Mouse (Mus musculus): Measurements from ENCODE around the gene Bet1l.

The Bet1l gene

DNA sequence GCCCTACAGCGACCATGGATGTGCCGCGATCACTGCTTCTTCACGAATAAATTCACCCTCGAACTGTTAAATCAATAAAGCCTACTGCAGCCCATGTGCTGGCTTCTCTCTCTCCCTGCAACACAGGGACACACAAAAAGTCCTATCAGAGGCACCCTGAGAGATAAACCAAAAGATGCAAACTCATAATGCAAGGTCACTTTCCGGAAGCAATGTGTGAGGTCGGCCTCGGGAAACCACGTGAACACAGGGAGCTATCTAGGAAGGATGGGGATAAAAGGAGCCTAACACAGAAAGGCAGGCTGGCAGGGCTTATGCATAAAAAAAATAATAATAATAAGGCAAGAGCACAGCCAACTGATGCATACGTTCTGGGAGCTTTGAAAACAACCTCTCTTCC, 10.7 kb downstream of the Bet1l start:
- TF ChIP-seq GATA4 (IDR thresholded peaks at IDR 0.05; ENCODE audit: insufficient replicate concordance, low read length), result no peak

DNA sequence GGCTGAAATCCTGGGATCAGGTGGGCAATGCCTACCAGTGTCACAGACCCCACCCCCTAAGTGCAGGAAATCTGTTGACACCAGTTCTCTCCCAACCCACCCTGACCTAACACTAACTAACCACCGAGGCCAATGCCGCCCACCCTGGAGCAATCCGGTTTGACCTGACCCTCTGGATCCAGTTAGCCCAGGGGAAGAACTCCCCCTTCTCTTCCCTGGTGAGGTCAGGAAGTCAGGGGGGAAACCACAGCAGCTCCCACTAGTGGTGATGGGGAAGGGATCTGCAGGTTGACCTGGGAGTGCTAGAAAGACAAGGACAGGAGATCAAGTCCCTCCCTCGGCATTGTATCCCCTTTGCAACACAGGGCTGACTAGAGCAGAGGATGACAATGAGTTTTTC, 11.7 kb downstream of the Bet1l start:
- TF ChIP-seq GATA4 (IDR thresholded peaks at IDR 0.05; ENCODE audit: insufficient replicate concordance, low read length), result no peak

DNA sequence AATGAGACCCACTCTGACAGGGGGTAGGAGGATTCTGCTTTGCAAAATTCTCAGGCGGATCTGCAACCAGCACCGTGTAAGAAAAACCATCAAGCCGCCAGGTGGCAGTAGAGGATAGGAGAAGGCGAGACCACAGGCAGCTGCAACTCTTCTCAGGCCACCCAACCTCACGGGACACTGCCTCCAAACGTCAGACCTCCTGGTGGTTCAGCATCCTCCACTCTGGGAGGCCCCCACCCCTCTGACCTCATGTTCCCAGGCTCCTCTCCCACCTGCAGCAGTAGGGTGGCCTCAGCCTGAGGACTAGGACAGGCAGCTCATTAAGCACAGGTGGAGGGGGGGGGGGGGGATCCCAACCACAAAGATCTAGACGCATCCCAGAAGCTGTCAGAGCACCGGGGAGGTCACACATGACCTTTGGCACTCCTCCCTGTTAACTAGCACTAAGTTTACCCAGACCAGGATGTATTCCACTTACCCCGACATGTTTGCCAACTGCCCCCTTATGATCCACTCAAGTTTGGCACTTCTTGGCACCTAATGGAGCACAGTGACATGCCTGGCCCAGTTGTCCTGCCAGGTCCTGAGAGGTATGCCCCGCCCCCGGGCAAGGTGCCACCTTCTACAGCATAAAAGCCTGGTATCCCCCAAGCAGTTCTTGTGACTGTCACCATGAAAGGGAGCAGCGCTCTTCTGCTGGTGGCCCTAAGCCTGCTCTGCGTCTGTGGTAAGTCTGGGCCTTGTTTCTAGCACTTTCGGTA, 12.3 kb downstream of the Bet1l start, which contains the start of gene Scgb1c1:
Scgb1c1 (plus strand) TSS at position 643 of the 761 bp plus-strand sequence.
- TF ChIP-seq GATA4 (IDR thresholded peaks at IDR 0.05; ENCODE audit: insufficient replicate concordance, low read length), result no peak

DNA sequence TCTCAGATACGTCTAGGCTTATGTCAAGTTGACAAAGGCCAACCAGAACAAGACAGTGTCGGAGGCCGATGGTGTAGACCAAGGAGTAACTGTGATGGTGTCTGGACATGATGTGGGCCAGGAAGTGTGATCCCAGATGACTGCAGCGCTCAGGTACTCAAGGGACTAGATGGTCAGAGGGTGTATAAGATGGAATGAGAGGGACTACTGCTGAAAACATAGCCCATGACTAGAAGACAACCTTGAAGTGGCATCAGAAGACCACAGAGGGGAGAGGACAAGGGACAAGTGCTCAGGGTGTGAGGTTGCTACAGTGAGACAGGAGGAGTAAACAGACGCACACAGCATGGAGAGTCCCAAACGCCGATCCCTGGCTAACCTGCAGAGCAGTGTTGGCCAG, 13.6 kb downstream of the Bet1l start:
- no peak for TF ChIP-seq GATA4 (IDR thresholded peaks at IDR 0.05; ENCODE audit: insufficient replicate concordance, low read length)

DNA sequence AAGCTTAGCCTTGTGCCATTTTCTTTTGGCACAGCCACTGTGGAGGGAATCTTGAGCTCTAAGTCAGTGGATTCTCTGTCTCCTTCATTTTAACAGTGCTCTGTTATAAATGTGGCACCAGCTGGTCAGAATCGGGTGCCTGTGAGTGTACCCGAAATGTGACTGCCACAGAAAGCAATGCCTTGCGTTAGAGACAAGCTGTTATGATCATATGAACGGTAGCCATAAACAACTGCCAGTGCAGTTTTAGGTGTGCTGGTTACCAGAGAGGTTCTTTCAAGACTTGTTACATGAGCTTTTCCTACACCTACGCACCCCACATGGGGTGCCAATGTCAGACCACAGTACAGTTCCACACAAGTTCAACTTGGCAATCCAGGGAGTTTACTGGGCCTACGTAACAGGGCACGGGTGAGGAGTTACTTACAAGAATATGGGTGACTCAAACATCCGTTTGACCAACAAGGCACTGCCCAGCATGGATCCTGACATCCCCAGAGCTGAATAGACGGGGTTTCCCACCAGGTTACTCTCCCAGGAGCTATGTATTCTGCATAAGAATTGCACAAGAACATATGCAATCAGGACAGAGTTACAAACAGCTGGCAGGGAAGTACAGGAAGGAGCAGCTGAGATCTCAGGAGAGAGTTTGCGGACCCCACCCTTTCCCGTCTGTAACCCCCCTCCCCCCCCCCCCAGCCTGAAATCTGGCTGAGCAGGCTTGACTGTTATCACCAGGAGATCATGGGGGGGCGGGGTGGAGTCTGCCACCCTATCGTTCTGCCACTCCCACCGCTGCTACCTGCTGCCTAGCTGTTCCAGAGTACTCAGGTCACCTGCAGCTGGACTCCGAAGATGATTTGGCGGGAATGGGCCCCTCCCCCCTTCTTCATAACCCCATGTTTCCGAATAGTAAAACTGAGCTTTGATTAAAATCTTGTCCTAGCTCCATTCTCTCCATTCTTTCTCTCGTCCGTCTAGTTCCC, 16.3 kb downstream of the Bet1l start:
- TF ChIP-seq GATA4 (IDR thresholded peaks at IDR 0.05; ENCODE audit: insufficient replicate concordance, low read length), result no peak

DNA sequence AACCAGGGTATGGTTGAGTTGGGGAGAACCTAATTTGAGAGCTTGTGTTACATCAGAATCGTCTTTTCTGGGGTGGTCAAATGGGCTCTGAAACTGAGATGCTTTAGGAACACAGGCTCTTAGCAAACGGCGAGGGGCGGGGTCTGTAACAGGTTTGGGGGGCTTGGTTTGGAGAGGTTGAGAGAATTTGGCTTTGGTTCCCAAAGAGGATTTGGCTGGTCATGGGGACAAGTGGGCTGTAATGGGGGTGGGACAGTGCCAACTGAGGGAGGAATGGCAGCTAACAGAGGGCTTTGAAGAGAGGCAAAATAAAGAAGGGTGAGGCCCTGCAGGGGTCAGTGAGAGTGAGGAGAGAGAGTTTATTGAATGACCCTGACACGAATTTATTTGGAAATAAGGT, 17.8 kb downstream of the Bet1l start:
- TF ChIP-seq GATA4 (IDR thresholded peaks at IDR 0.05; ENCODE audit: insufficient replicate concordance, low read length), result no peak

DNA sequence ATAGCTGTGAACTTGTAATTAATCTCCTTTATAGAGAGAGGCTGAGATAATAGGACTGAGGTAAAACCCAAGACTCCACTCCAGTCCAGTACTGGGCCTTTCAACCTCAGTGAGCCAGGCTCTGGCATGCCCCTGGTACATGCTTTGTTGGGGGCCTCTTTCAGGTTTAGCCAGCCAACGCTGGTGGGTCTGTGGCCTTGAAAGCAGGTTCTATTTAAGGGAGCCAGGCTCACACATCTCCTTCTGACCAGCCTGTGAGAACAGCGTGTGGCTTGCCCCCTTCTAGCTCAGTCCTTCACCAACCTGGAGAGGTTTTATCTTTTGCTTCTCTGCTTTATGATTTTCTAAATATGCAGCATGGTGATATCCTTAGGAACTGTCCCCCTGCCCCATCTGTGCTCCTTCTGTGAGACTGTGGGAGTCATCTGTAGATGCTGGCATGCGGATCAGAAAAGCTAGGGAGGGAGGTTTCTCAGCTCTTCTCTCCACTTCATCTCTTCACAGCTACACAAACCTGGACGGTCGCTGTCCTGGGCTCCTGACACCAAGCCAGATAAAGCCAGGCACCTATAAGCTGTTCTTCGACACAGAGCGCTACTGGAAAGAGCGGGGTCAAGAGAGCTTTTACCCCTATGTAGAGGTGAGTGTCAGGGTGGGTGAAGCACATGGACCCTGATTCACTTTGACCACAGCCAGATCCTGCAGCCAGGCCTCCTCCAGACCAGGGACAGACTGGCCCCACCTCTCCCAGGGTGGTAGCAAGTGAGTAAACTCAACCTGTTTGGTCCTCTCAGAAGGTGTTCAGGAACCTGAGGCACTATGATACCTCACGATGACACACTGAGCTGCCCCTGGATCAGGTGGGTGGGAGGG, 20.9 kb downstream of the Bet1l start:
- TF ChIP-seq GATA4 (IDR thresholded peaks at IDR 0.05; ENCODE audit: insufficient replicate concordance, low read length), result no peak

DNA sequence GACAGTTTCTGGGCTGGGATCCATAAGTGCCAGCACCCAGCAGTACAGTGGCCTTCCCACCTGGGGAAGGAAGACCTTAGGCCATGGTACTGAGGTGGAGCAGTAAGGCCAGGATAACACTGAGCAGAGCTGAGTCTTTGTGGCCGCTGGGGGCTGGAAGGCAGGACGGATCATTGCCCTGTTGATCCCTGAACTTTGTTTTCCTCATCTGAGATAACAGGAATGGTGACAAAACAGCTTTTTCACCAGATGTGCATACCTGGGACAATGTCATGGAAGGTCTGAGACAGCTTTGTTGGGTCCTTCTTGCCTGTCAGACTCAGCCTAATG, 21.7 kb downstream of the Bet1l start:
- TF ChIP-seq GATA4 (IDR thresholded peaks at IDR 0.05; ENCODE audit: insufficient replicate concordance, low read length), result peak; percentile 38; the same call in 1 of the 2 replicates

DNA sequence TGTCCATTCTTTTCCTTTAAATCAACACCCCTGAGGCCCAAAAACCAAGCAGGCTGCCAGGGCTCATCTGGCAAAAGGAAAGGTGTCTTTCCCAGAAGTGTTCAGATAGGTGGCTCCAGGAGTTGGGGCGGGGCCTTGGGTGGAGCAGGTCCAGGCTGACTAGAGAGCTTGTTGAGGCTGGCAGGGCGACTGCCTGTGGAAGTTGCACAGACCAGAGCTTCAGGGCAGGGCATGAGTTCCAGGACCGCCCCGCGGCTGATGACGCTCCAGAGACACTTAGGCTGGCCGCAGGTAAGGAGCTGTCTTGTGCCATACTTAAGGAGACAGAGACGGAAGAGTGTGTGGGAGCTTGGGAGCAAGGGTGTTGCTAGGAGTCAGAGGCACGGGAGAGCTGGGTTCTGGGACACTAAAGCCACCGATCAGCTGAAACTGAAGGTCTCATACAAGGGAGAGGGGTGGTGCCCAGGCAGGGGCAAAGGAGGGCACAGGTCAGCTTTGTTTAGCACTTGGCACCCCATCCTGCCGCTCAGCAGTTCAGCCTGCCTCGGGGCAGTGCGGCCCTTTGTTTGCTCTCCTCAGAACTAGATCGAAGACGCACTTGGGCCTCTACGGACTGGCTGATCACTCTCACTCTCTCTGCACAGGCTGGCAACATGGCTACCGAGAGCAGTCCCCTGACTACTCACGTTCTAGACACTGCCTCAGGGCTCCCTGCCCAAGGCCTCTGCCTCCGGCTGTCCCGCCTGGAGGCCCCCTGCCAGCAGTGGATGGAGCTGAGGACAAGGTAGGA, 22.2 kb downstream of the Bet1l start, which contains the start of gene Urah:
Urah (plus strand) TSS at position 51 of the 790 bp plus-strand sequence.
- TF ChIP-seq GATA4 (IDR thresholded peaks at IDR 0.05; ENCODE audit: insufficient replicate concordance, low read length), result no peak

DNA sequence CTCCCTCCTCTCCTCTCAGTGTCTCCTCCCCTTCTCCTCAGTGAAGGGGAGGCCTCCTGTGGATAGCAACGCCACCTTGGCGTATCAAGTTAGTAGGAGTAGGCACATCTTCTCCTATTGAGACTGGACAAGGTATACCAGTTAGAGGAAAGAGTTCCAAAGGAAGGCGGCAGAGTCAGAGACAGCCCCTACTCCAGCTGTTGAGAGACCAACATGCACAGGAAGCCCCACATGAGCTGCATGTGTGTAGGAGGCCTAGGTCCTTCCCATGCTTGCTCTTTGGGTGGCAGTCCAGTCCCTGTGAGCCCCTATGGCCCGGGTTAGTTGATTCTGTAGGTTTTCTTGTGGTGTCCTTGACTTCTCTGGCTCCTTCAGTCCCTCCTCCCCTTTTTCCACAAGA, 24.0 kb downstream of the Bet1l start:
- TF ChIP-seq GATA4 (IDR thresholded peaks at IDR 0.05; ENCODE audit: insufficient replicate concordance, low read length), result no peak

DNA sequence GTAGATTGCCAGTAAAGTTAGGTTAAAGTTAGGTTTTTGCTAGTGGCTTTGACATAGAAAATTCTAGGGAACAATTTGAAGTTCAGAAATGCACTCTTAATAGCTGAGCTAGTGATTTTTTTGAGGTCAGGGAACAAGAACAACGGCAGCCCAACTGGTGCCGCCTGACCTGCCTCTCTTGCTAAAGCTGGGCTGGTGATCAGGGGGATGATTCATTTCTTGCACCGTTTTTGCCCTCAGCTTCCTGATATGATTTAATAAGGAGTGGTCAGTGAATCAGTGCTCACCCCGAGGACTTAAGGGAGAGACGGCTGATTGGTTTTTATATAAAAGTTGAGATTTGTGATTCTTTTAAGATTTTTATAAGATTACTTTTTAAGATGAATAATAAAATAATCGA, 25.9 kb downstream of the Bet1l start:
- no peak for TF ChIP-seq GATA4 (IDR thresholded peaks at IDR 0.05; ENCODE audit: insufficient replicate concordance, low read length)

DNA sequence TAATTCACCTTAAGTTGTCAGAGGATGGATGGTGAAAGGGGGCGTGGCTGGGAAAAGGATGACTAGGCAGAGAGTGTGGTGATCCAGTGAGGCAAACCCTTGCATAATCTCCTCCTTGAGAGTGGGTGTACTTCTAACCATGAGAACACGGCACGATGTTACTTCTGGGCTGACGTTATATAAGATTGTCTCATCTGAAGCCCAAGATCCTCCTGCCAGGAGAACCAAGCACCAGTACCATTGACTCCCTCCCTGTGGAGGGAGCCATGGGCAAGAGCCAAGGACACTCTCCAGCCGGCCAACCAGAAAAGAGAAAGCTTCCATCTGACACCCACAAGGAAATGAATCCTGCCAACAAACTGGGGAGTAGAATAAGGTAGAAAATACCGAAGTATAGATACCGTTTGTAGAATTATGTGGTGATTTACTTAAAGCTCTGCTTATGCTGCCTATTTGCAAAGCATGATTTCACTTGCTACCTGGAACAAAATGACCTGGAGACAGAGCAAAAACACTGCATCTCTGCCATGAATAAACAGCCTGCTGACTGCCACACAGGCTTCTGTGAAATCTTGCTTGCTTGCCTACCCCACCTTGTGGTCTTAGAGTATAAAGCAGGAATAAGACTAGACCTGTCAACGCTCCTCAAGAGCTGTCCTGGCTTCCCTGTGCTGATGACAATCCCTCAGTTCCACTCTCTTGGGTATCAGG, 29.1 kb downstream of the Bet1l start:
- no peak for TF ChIP-seq GATA4 (IDR thresholded peaks at IDR 0.05; ENCODE audit: insufficient replicate concordance, low read length)

DNA sequence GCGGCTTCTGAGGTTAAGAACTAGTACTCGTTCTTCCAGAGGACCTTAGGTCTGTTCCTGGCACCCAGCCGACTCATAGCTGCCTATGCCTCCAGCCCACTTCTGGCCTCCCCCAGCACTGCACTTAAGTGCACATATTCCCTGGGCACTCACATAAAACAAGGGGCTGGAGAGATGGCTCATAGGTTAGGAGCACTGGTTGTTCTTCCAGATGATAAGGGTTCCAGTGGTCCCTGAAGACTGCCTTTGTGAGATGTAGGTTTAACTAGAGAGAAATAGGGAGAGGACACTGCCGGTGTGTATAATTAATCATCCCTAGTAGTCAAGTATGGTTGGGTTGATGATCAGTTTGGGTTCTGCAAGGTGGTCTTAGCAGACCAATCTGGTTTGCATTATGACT, 34.6 kb downstream of the Bet1l start:
- no peak for TF ChIP-seq GATA4 (IDR thresholded peaks at IDR 0.05; ENCODE audit: insufficient replicate concordance, low read length)

Data from liver, adult (tissue).